ENCODE assay signal across 8 mouse cellular contexts in the genomic region with DNA sequence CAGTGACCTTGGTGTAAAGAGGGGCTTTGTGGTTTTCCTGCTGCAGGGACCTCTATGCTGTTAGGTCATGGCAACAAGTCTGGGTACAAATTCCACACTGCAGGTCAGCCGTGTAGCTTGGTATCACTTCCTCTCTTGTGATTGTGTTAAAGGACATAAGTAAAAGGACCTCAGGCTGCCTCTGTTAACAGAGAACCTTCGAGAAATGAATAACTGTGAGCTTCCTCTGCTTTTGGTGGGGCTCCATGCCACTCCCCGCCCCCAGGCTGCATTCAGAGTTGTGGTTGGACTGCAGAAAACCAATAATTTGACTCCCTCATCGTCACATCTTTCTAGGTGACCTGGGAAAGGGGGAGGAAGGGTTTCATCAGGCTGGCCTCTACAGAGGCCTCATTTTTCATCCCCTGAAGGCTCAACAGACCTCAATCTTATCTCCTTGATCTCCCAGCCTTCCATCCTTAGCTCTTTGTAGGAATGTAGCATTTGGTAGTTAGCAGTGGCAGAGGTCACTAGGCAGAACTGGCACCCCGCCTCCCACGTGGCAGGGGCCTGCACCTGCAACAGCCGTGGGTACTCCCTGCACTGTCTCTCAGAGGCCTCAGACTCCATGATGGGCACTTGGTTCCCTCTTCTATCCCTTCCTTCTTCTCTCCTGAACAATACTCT. TPM values are rescaled to one million over a fixed set of nuclear protein-coding genes. Genes with fewer than 3 reads are reported as not detected.
DNase-seq lines count a peak whose midpoint lies in the region; ATAC-seq and TF ChIP-seq lines count a peak whose summit lies in the region.

No protein-coding gene starts in this region.

- H3K27me3 ChIP-seq in ES-Bruce4 (ENCODE audit: control insufficient read depth, insufficient read depth, low read length, poor library complexity, severe bottlenecking) = no peaks in the 10 kb centered on the region
- no peaks in the 10 kb centered on the region for H3K27me3 ChIP-seq in heart, embryonic 16.5 days (ENCODE audit: control insufficient read depth, insufficient read depth, low read length)
- H3K27me3 ChIP-seq in limb, embryonic 10.5 days (ENCODE audit: low read depth, poor library complexity, severe bottlenecking) = no peaks in the 10 kb centered on the region
- H3K27me3 ChIP-seq in midbrain, embryonic 12.5 days = no peaks in the 10 kb centered on the region

- peak overlapping the region; percentile 16; the same call in 1 of the 2 replicates for H3K4me3 ChIP-seq in ES-Bruce4 (ENCODE audit: low read depth, low read length)
- peak overlapping the region; percentile 59 for H3K4me3 ChIP-seq in heart, embryonic 16.5 days (ENCODE audit: low read length)
- peak overlapping the region; percentile 66 for H3K4me3 ChIP-seq in limb, embryonic 10.5 days
- H3K4me3 ChIP-seq in midbrain, embryonic 12.5 days = no peak overlapping the region
- H3K4me3 ChIP-seq in left cerebral cortex, adult 2 months = no peak overlapping the region

- TF ChIP-seq EP300 in ES-Bruce4 (IDR thresholded peaks at IDR 0.05; ENCODE audit: insufficient read depth, low read depth, low read length) = no peak

- H3K4me1 ChIP-seq in ES-Bruce4 (ENCODE audit: control insufficient read depth, insufficient read depth, low read length) = peaks cover 1% of the 10 kb centered on the region
- H3K4me1 ChIP-seq in heart, embryonic 16.5 days (ENCODE audit: control insufficient read depth, insufficient read depth, low read length) = peaks cover 21% of the 10 kb centered on the region
- H3K4me1 ChIP-seq in limb, embryonic 10.5 days = peaks cover 27% of the 10 kb centered on the region
- peaks cover 19% of the 10 kb centered on the region for H3K4me1 ChIP-seq in midbrain, embryonic 12.5 days

- intact Hi-C loops in left cerebral cortex, adult 2 months (cut with DNase I) = no loop called here

- DNase-seq in 3134 (ENCODE audit: extremely low read depth, insufficient read length, low spot score) = peak; percentile 40
- DNase-seq in limb, embryonic 10.5 days (ENCODE audit: low spot score) = no peak
- no peak for DNase-seq in left cerebral cortex, adult 2 months (ENCODE audit: extremely low spot score in 1 of 2, low spot score in 2 of 2)
- no peak for DNase-seq in cerebellum, postnatal 10 days
- no peak for DNase-seq in right cerebral cortex, postnatal 4 days

- H3K4me2 ChIP-seq in heart, embryonic 16.5 days (ENCODE audit: low read depth, low read length) = peak overlapping the region; percentile 91
- H3K4me2 ChIP-seq in midbrain, embryonic 12.5 days (replicated peaks) = peak overlapping the region; percentile 84

- no peak overlapping the region for H3K27ac ChIP-seq in ES-Bruce4 (ENCODE audit: insufficient read depth, low read length)
- no peak overlapping the region; the same call in 1 of the 2 replicates for H3K27ac ChIP-seq in heart, embryonic 16.5 days (ENCODE audit: low read length)
- H3K27ac ChIP-seq in limb, embryonic 10.5 days = no peak overlapping the region
- no peak overlapping the region for H3K27ac ChIP-seq in midbrain, embryonic 12.5 days (replicated peaks)
- H3K27ac ChIP-seq in left cerebral cortex, adult 2 months = no peak overlapping the region

- no peaks in the 10 kb centered on the region for H3K36me3 ChIP-seq in ES-Bruce4 (ENCODE audit: control insufficient read depth, insufficient read depth, low read length, poor library complexity, severe bottlenecking)
- H3K36me3 ChIP-seq in heart, embryonic 16.5 days (ENCODE audit: control insufficient read depth, insufficient read depth) = peaks cover 11% of the 10 kb centered on the region
- H3K36me3 ChIP-seq in limb, embryonic 10.5 days = peaks cover 22% of the 10 kb centered on the region
- 0 out of 2 replicates have a peak, but pooled peaks cover 6% of the 10 kb centered on the region for H3K36me3 ChIP-seq in midbrain, embryonic 12.5 days

- TF ChIP-seq CTCF in ES-Bruce4 (IDR thresholded peaks at IDR 0.05; ENCODE audit: low read depth, low read length) = no peak
- no peak for TF ChIP-seq CTCF in left cerebral cortex, adult 2 months (IDR thresholded peaks at IDR 0.05)

- no peak for TF ChIP-seq POLR2A in ES-Bruce4 (IDR thresholded peaks at IDR 0.05; ENCODE audit: insufficient read depth, low read length)

- no peak for ATAC-seq in heart, embryonic 16.5 days (replicated peaks; ENCODE audit: extremely low read depth, insufficient read depth, low FRiP score)
- no peak for ATAC-seq in midbrain, embryonic 12.5 days (ENCODE audit: low FRiP score, low read depth)

- 67% methylated on average over 7 of the region's 7 CpGs for WGBS in heart, embryonic 16.5 days
- WGBS in limb, embryonic 10.5 days = 74% methylated on average over 7 of the region's 7 CpGs
- WGBS in midbrain, embryonic 12.5 days = 82% methylated on average over 7 of the region's 7 CpGs

- no peaks in the 10 kb centered on the region for H3K9me3 ChIP-seq in ES-Bruce4 (replicated peaks; ENCODE audit: control insufficient read depth, insufficient read depth, low read length, poor library complexity, severe bottlenecking)
- H3K9me3 ChIP-seq in heart, embryonic 16.5 days (replicated peaks; ENCODE audit: control insufficient read depth, low read length) = no peaks in the 10 kb centered on the region
- H3K9me3 ChIP-seq in limb, embryonic 10.5 days (replicated peaks) = no peaks in the 10 kb centered on the region
- no peaks in the 10 kb centered on the region for H3K9me3 ChIP-seq in midbrain, embryonic 12.5 days

- no peak overlapping the region; the same call in 1 of the 2 replicates for H3K9ac ChIP-seq in ES-Bruce4 (ENCODE audit: low read depth, poor library complexity, severe bottlenecking)
- H3K9ac ChIP-seq in heart, embryonic 16.5 days (ENCODE audit: low read length) = peak overlapping the region; percentile 72
- peak overlapping the region; percentile 62 for H3K9ac ChIP-seq in midbrain, embryonic 12.5 days (replicated peaks)

RNA-seq across cellular contexts. Expression of a gene that starts 1.2 kb away (rescaled TPM):
- 16.7 and 20.3 TPM in 2 replicates for polyA plus RNA-seq in ES-Bruce4 (2011; ENCODE audit: insufficient read depth, insufficient read length, low read depth, missing spikeins)
- polyA plus RNA-seq in heart, embryonic 16.5 days (2015; fragmentation: Nextera tagmentation; extraction: Ambion mirVana) = 28.2 and 29.6 TPM in 2 replicates
- polyA plus RNA-seq in limb, embryonic 10.5 days (2016; fragmentation: Nextera tagmentation; extraction: Ambion mirVana) = 20.4 and 21.5 TPM in 2 replicates
- 12.3 and 13.8 TPM in 2 replicates for polyA plus RNA-seq in midbrain, embryonic 12.5 days (2016; fragmentation: Nextera tagmentation; extraction: Ambion mirVana)
- 1 to 10 TPM; 6.7 to 6.9 TPM for total RNA-seq in left cerebral cortex, adult 2 months (2021)

RNA-seq across cellular contexts. Expression of a gene that starts 27.2 kb away (rescaled TPM):
- 67.0 and 78.5 TPM in 2 replicates for polyA plus RNA-seq in ES-Bruce4 (2011; ENCODE audit: insufficient read depth, insufficient read length, low read depth, missing spikeins)
- polyA plus RNA-seq in heart, embryonic 16.5 days (2015; fragmentation: Nextera tagmentation; extraction: Ambion mirVana) = 20.0 and 22.9 TPM in 2 replicates
- polyA plus RNA-seq in limb, embryonic 10.5 days (2016; fragmentation: Nextera tagmentation; extraction: Ambion mirVana) = 45.0 and 46.3 TPM in 2 replicates
- 61.9 and 72.8 TPM in 2 replicates for polyA plus RNA-seq in midbrain, embryonic 12.5 days (2016; fragmentation: Nextera tagmentation; extraction: Ambion mirVana)
- 10 to 100 TPM; 62.8 to 74.0 TPM for total RNA-seq in left cerebral cortex, adult 2 months (2021)

RNA-seq across cellular contexts. Expression of a gene that starts 28.2 kb away (rescaled TPM):
- 6.5 and 8.5 TPM in 2 replicates for polyA plus RNA-seq in ES-Bruce4 (2011; ENCODE audit: insufficient read depth, insufficient read length, low read depth, missing spikeins)
- polyA plus RNA-seq in heart, embryonic 16.5 days (2015; fragmentation: Nextera tagmentation; extraction: Ambion mirVana) = 40.7 and 41.9 TPM in 2 replicates
- 18.9 and 22.6 TPM in 2 replicates for polyA plus RNA-seq in limb, embryonic 10.5 days (2016; fragmentation: Nextera tagmentation; extraction: Ambion mirVana)
- 25.6 and 28.7 TPM in 2 replicates for polyA plus RNA-seq in midbrain, embryonic 12.5 days (2016; fragmentation: Nextera tagmentation; extraction: Ambion mirVana)
- 10 to 100 TPM; 21.7 to 28.7 TPM for total RNA-seq in left cerebral cortex, adult 2 months (2021)

RNA-seq across cellular contexts. Expression of a gene that starts 48.0 kb away (rescaled TPM):
- polyA plus RNA-seq in ES-Bruce4 (2011; ENCODE audit: insufficient read depth, insufficient read length, low read depth, missing spikeins) = 1.2 and 2.0 TPM in 2 replicates
- 2.0 and 2.8 TPM in 2 replicates for polyA plus RNA-seq in heart, embryonic 16.5 days (2015; fragmentation: Nextera tagmentation; extraction: Ambion mirVana)
- polyA plus RNA-seq in limb, embryonic 10.5 days (2016; fragmentation: Nextera tagmentation; extraction: Ambion mirVana) = 1.7 and 3.4 TPM in 2 replicates
- polyA plus RNA-seq in midbrain, embryonic 12.5 days (2016; fragmentation: Nextera tagmentation; extraction: Ambion mirVana) = 9.0 and 9.7 TPM in 2 replicates
- 10 to 100 TPM; 10.9 to 11.0 TPM for total RNA-seq in left cerebral cortex, adult 2 months (2021)

RNA-seq across cellular contexts. Expression of a gene that starts 48.4 kb away (rescaled TPM):
- polyA plus RNA-seq in ES-Bruce4 (2011; ENCODE audit: insufficient read depth, insufficient read length, low read depth, missing spikeins) = 26.1 and 28.8 TPM in 2 replicates
- 50.4 and 55.8 TPM in 2 replicates for polyA plus RNA-seq in heart, embryonic 16.5 days (2015; fragmentation: Nextera tagmentation; extraction: Ambion mirVana)
- 40.8 and 47.4 TPM in 2 replicates for polyA plus RNA-seq in limb, embryonic 10.5 days (2016; fragmentation: Nextera tagmentation; extraction: Ambion mirVana)
- 107 and 111 TPM in 2 replicates for polyA plus RNA-seq in midbrain, embryonic 12.5 days (2016; fragmentation: Nextera tagmentation; extraction: Ambion mirVana)
- total RNA-seq in left cerebral cortex, adult 2 months (2021) = 10 to 100 TPM; 19.8 to 22.2 TPM

Comparison
In these comparisons a context has a peak if more than half of its experiments do, and no peak if none do; other contexts are left out.
1. H3K4me3 ChIP-seq: peak in ES-Bruce4 (single experiment), heart, embryonic 16.5 days (single experiment) and limb, embryonic 10.5 days (single experiment); none in midbrain, embryonic 12.5 days (single experiment) and left cerebral cortex, adult 2 months (single experiment).